Mouse (Mus musculus) hindbrain, embryonic 16.5 days (tissue): ENCODE results near the gene Hyal3. TPM values are rescaled to one million over a fixed set of nuclear protein-coding genes. Genes with fewer than 3 reads are reported as not detected.

ENCODE experiments used
- ATAC-seq: fragments of 200-750 bp; cut with Nextera tagmentation; 2 replicates; pipeline ENCODE4 v1.8.0; 2017; ENCODE audit warnings: moderate TSS enrichment, moderate library complexity
- H3K27ac ChIP-seq: fragments of 300-500 bp; sonication (generic); 2 replicates; pipeline ENCODE4 v1.5.1; 2014; ENCODE audit warnings: low read depth, mild to moderate bottlenecking, control low read depth, low read length, moderate library complexity
- H3K27me3 ChIP-seq: fragments of 300-500 bp; sonication (generic); replicated peaks from 2 replicates; pipeline ENCODE4 v1.6.1; 2014; ENCODE audit warnings: low read length; ENCODE audit not compliant: control insufficient read depth, insufficient read depth
- H3K36me3 ChIP-seq: fragments of 300-500 bp; sonication (generic); 2 replicates; pipeline ENCODE4 v1.6.1; 2014; ENCODE audit warnings: mild to moderate bottlenecking, low read length, moderate library complexity, mixed read lengths; ENCODE audit not compliant: control insufficient read depth, insufficient read depth
- H3K4me1 ChIP-seq: fragments of 300-500 bp; sonication (generic); 2 replicates; pipeline ENCODE4 v1.6.1; 2014; ENCODE audit warnings: low read depth, low read length; ENCODE audit not compliant: control insufficient read depth, insufficient read depth
- H3K4me2 ChIP-seq: fragments of 300-500 bp; sonication (generic); 2 replicates; pipeline ENCODE4 v1.6.1; 2014; ENCODE audit warnings: mild to moderate bottlenecking, low read length, control low read depth, moderate library complexity
- H3K4me3 ChIP-seq: fragments of 300-500 bp; sonication (generic); 2 replicates; pipeline ENCODE4 v1.5.1; 2014; ENCODE audit warnings: mild to moderate bottlenecking, low read length, control low read depth, moderate library complexity
- H3K9ac ChIP-seq: fragments of 300-500 bp; sonication (generic); 2 replicates; pipeline ENCODE4 v1.6.1; 2014; ENCODE audit warnings: low read depth, mild to moderate bottlenecking, control low read depth, low read length, moderate library complexity
- H3K9me3 ChIP-seq: fragments of 300-500 bp; sonication (generic); 2 replicates; pipeline ENCODE4 v1.6.1; 2014; ENCODE audit warnings: mild to moderate bottlenecking, low read length, moderate library complexity; ENCODE audit not compliant: control insufficient read depth
- WGBS: fragments of 180-500 bp; shearing (Covaris S2); extraction: QIAGEN DNeasy Blood & Tissue Kit; methylation state at CpG from one replicate; pipeline ENCODE4 v1.1.7; 2014; 5-methylcytosine and 5-hydroxymethylcytosine counted together
- polyA plus RNA-seq: library from polyadenylated mRNA; unstranded; fragments of >200 nt; fragmentation: Nextera tagmentation; extraction: Ambion mirVana; gene quantifications from 2 replicates; pipeline ENCODE4 v1.2.1, GENCODE M21; 2015

Gene Hyal3
- polyA plus RNA-seq, 1 experiment from 2014 or later: 2.7 TPM

- 0 out of 2 replicates have a peak, but pooled peaks cover 3% of the 10 kb centered on the region for H3K36me3 ChIP-seq
- no peak for ATAC-seq
- no peak overlapping the region for H3K9ac ChIP-seq
- no peak overlapping the region for H3K4me2 ChIP-seq
- H3K4me3 ChIP-seq: no peak overlapping the region
- WGBS: 81% methylated on average over 5 of the region's 5 CpGs
- no peak overlapping the region for H3K27ac ChIP-seq
- no peaks in the 10 kb centered on the region for H3K27me3 ChIP-seq
- no peaks in the 10 kb centered on the region for H3K9me3 ChIP-seq
- H3K4me1 ChIP-seq: peaks cover 7% of the 10 kb centered on the region
These were observed 17.8 kb downstream of the Hyal3 start for GRCm38 (mm10) chr9:107598385-107598784.

GRCm38 (mm10) chr9:107599433-107599832 lies 18.8 kb downstream of the Hyal3 start:
- H3K4me2 ChIP-seq: no peak overlapping the region
- no peak overlapping the region for H3K4me3 ChIP-seq
- H3K27ac ChIP-seq: no peak overlapping the region
- H3K9me3 ChIP-seq: no peaks in the 10 kb centered on the region
- H3K27me3 ChIP-seq: no peaks in the 10 kb centered on the region
- ATAC-seq: no peak
- WGBS: 95% methylated on average over 9 of the region's 9 CpGs
- peaks cover 7% of the 10 kb centered on the region for H3K4me1 ChIP-seq
- no peak overlapping the region for H3K9ac ChIP-seq
- H3K36me3 ChIP-seq: no peaks in the 10 kb centered on the region

DNA sequence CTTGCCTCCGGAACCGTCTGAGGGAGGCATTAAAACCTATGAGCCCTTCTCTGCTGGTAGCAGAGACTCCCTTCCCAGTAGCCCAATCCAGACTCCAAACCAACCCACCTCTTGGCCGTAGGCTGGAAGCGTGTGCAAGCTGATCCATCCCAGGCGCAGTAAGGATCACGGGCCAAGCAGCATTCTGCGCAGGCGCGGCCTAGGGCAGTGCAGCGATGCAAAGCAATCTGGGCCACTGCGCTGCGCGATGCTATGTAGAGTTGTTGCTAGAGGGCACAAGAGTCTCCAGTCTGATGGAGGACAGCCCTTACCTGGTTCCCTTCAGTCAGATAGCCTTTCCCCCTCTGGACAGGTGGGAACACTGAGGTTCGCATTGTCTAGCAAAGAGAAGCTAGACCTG lies 19.2 kb downstream of the Hyal3 start:
- 70% methylated on average over 14 of the region's 14 CpGs for WGBS
- H3K9me3 ChIP-seq: no peaks in the 10 kb centered on the region
- no peak for ATAC-seq
- H3K27ac ChIP-seq: no peak overlapping the region
- no peaks in the 10 kb centered on the region for H3K27me3 ChIP-seq
- H3K9ac ChIP-seq: no peak overlapping the region
- peaks cover 7% of the 10 kb centered on the region for H3K4me1 ChIP-seq
- no peak overlapping the region for H3K4me2 ChIP-seq
- no peak overlapping the region for H3K4me3 ChIP-seq
- H3K36me3 ChIP-seq: no peaks in the 10 kb centered on the region

DNA sequence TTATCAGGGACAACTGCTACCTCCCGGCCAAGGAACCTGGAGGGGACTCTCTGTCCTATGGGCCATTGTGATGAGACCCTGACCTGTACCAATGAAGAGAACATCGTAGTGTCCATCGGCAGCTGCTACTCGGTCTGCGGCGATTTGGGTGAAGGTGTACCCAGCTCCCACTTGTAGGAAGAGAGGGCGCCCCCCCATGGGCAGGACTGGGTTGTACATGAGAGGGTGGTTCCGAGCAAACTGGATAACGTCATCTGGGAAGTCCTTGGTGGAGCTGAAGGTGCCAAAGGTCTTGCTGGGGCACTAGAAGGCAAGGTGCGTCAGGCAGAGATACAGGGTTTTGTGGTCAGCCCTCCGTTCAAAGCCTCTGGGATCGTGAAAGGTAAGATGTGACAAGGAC lies 20.1 kb downstream of the Hyal3 start:
- Histone ChIP-seq H3K36me3 (no peaks in the 10 kb centered on the region), H3K27ac (no peak overlapping the region), H3K4me3 (no peak overlapping the region), H3K27me3 (no peaks in the 10 kb centered on the region), H3K4me2 (no peak overlapping the region), H3K9me3 (no peaks in the 10 kb centered on the region), H3K4me1 (peaks cover 7% of the 10 kb centered on the region), H3K9ac (no peak overlapping the region)
- WGBS: 80% methylated on average over 12 of the region's 12 CpGs
- ATAC-seq: no peak

DNA sequence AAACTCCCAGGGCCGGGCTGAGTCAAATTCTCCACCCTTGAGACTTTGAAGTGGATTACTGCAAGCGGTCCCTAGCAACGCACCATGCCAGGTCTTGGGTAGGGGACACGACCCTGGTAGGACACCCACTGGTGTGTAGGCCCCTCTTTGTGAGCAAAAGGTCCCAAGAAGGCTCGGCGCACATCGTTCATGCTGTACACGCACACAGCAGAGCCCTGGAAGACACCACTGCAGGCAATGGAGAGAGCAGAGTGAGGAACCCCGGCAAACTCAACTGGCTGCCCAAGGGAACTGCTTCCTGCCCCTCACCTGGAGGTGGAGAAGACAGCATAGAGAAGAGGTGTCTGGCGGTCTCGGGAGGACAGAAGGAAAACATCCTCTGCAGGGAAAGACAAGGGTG lies 20.7 kb downstream of the Hyal3 start:
- Histone ChIP-seq H3K4me2 (no peak overlapping the region), H3K4me1 (peaks cover 7% of the 10 kb centered on the region), H3K9me3 (no peaks in the 10 kb centered on the region), H3K9ac (no peak overlapping the region), H3K4me3 (no peak overlapping the region), H3K27me3 (no peaks in the 10 kb centered on the region), H3K27ac (no peak overlapping the region), H3K36me3 (no peaks in the 10 kb centered on the region)
- ATAC-seq: no peak
- 78% methylated on average over 11 of the region's 11 CpGs for WGBS

- H3K9ac ChIP-seq: peak overlapping the region; percentile 28
- peak; percentile 77 for ATAC-seq
- peaks cover 7% of the 10 kb centered on the region for H3K4me1 ChIP-seq
- H3K9me3 ChIP-seq: no peaks in the 10 kb centered on the region
- no peaks in the 10 kb centered on the region for H3K36me3 ChIP-seq
- no peaks in the 10 kb centered on the region; the same call in 1 of the 2 replicates for H3K27me3 ChIP-seq
- no peak overlapping the region for H3K4me2 ChIP-seq
- H3K4me3 ChIP-seq: no peak overlapping the region
- H3K27ac ChIP-seq: no peak overlapping the region
- WGBS: 12% methylated on average over 10 of the region's 10 CpGs
These were observed 21.5 kb downstream of the Hyal3 start for GRCm38 (mm10) chr9:107602068-107602648.

DNA sequence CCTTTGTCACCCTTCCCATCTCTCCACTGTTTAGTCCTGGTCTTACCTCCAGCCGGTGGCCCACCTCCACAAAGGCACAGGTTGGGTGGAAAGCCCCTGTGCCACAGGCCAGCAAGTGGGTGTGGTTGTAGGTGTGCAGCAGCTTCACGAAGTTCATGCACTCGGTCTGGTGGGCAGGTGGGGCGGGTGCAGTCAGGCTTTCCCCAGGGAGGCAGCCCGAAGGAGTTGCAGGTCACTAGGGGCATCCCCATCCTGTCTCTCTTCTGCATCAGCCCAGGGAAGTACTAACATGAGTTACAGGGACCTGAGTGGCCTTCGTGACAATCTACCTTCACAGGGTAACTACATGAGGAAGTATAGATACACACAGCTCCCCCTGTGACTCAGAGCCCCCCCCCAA lies 22.6 kb downstream of the Hyal3 start:
- Histone ChIP-seq H3K4me1 (peaks cover 7% of the 10 kb centered on the region), H3K4me3 (no peak overlapping the region), H3K27me3 (no peaks in the 10 kb centered on the region; the same call in 1 of the 2 replicates), H3K27ac (no peak overlapping the region), H3K9me3 (no peaks in the 10 kb centered on the region), H3K36me3 (no peaks in the 10 kb centered on the region), H3K4me2 (no peak overlapping the region), H3K9ac (no peak overlapping the region)
- 89% methylated on average over 6 of the region's 6 CpGs for WGBS
- ATAC-seq: no peak

GRCm38 (mm10) chr9:107605041-107605661 lies 24.5 kb downstream of the Hyal3 start:
- H3K9me3 ChIP-seq: no peaks in the 10 kb centered on the region
- no peak overlapping the region for H3K27ac ChIP-seq
- H3K4me1 ChIP-seq: peaks cover 7% of the 10 kb centered on the region
- no peak overlapping the region for H3K4me2 ChIP-seq
- H3K9ac ChIP-seq: no peak overlapping the region
- ATAC-seq: no peak
- H3K36me3 ChIP-seq: no peaks in the 10 kb centered on the region
- 35% methylated on average over 23 of the region's 23 CpGs for WGBS
- H3K4me3 ChIP-seq: no peak overlapping the region
- H3K27me3 ChIP-seq: no peaks in the 10 kb centered on the region; the same call in 1 of the 2 replicates

DNA sequence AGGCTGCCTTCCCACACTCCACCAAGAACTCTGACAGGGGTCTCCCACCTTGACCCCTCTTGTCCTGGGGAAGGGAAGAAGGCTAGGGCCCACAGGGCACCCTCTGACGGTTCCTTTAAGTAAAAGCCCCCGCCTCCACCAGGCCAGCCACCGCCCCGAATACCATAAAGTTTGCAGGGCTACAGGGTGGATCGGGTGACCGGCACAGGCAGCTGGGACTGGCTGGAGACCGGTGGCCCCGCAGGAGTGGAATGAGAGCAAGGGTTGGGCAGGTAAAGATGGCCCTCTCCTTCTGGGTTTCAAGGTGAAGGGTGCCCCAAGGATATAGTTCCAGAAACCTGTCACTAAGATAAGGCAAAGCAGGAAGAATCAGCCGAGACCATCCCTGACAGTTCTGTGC lies 26.0 kb downstream of the Hyal3 start:
- Histone ChIP-seq H3K36me3 (no peaks in the 10 kb centered on the region), H3K4me1 (peaks cover 9% of the 10 kb centered on the region), H3K4me2 (no peak overlapping the region), H3K9ac (no peak overlapping the region), H3K27ac (no peak overlapping the region), H3K4me3 (no peak overlapping the region), H3K27me3 (no peaks in the 10 kb centered on the region; the same call in 1 of the 2 replicates), H3K9me3 (no peaks in the 10 kb centered on the region)
- no peak for ATAC-seq
- WGBS: 20% methylated on average over 9 of the region's 9 CpGs
